Mouse (Mus musculus) stomach, embryonic 16.5 days (tissue): ENCODE data around the gene Car3. TPM values are rescaled to one million over a fixed set of nuclear protein-coding genes. Genes with fewer than 3 reads are reported as not detected.

Experiments used
- ATAC-seq: fragments of 200-750 bp; cut with Nextera tagmentation; 2 replicates; pipeline ENCODE4 v1.8.0; 2017; ENCODE audit warnings: moderate number of reproducible peaks, moderate TSS enrichment; ENCODE audit not compliant: insufficient read depth, low FRiP score
- H3K27ac ChIP-seq: fragments of 300-500 bp; sonication (generic); 2 replicates; pipeline ENCODE4 v1.5.1; 2014; ENCODE audit warnings: low read length
- H3K27me3 ChIP-seq: fragments of 300-500 bp; sonication (generic); 2 replicates; pipeline ENCODE4 v1.6.1; 2014; ENCODE audit warnings: low read length, control low read depth, mixed read lengths; ENCODE audit not compliant: control insufficient read depth, insufficient read depth
- H3K36me3 ChIP-seq: fragments of 300-500 bp; sonication (generic); 2 replicates; pipeline ENCODE4 v1.6.1; 2014; ENCODE audit warnings: low read length; ENCODE audit not compliant: control insufficient read depth, insufficient read depth
- H3K4me1 ChIP-seq: fragments of 300-500 bp; sonication (generic); 2 replicates; pipeline ENCODE4 v1.6.1; 2014; ENCODE audit warnings: low read length, control low read depth, mixed read lengths; ENCODE audit not compliant: control insufficient read depth, insufficient read depth
- H3K4me2 ChIP-seq: fragments of 300-500 bp; sonication (generic); 2 replicates; pipeline ENCODE4 v1.6.1; 2014; ENCODE audit warnings: low read depth, low read length, mixed read lengths
- H3K4me3 ChIP-seq: fragments of 300-500 bp; sonication (generic); replicated peaks from 2 replicates; pipeline ENCODE4 v1.5.1; 2014; ENCODE audit warnings: mild to moderate bottlenecking, low read length
- H3K9ac ChIP-seq: fragments of 300-500 bp; sonication (generic); 2 replicates; pipeline ENCODE4 v1.6.1; 2014; ENCODE audit warnings: low read length
- H3K9me3 ChIP-seq: fragments of 300-500 bp; sonication (generic); replicated peaks from 2 replicates; pipeline ENCODE4 v1.6.1; 2016; ENCODE audit warnings: low read length, control low read depth; ENCODE audit not compliant: control insufficient read depth
- WGBS: fragments of 180-500 bp; shearing (Covaris S2); extraction: QIAGEN DNeasy Blood & Tissue Kit; methylation state at CpG from one replicate; pipeline ENCODE4 v1.1.7; 2014; 5-methylcytosine and 5-hydroxymethylcytosine counted together
- polyA plus RNA-seq: library from polyadenylated mRNA; unstranded; fragments of >200 nt; fragmentation: Nextera tagmentation; extraction: Ambion mirVana; gene quantifications from 2 replicates; pipeline ENCODE4 v1.2.1, GENCODE M21; 2015

Car3 gene
- polyA plus RNA-seq, 1 experiment from 2014 or later, result 39.9 TPM

- 0 out of 2 replicates have a peak, but pooled peaks cover 5% of the 10 kb centered on the region for H3K4me1 ChIP-seq
- peak overlapping the region; percentile 27; the same call in 1 of the 2 replicates for H3K4me2 ChIP-seq
- peaks cover 4% of the 10 kb centered on the region; the same call in 1 of the 2 replicates for H3K27me3 ChIP-seq
- no peak overlapping the region for H3K27ac ChIP-seq
- ATAC-seq, result no peak
- H3K4me3 ChIP-seq, result peak overlapping the region; percentile 28
- no peak overlapping the region for H3K9ac ChIP-seq
- no peaks in the 10 kb centered on the region for H3K36me3 ChIP-seq
- H3K9me3 ChIP-seq, result no peaks in the 10 kb centered on the region
- 65% methylated on average over 2 of the region's 2 CpGs for WGBS
Observed at GRCm38 (mm10) chr3:14889085-14889484, 25.8 kb downstream of the Car3 start.

GRCm38 (mm10) chr3:14889716-14890409, 26.6 kb downstream of the Car3 start:
- Histone ChIP-seq H3K4me2 (peak overlapping the region; percentile 0; the same call in 1 of the 2 replicates), H3K4me3 (peak overlapping the region; percentile 28), H3K9me3 (no peaks in the 10 kb centered on the region), H3K27ac (peak overlapping the region; percentile 60; the same call in 1 of the 2 replicates), H3K27me3 (peaks cover 4% of the 10 kb centered on the region; the same call in 1 of the 2 replicates), H3K4me1 (0 out of 2 replicates have a peak, but pooled peaks cover 5% of the 10 kb centered on the region), H3K9ac (no peak overlapping the region), H3K36me3 (no peaks in the 10 kb centered on the region)
- ATAC-seq, result no peak
- 59% methylated on average over 4 of the region's 4 CpGs for WGBS

GRCm38 (mm10) chr3:14892991-14893390, 29.7 kb downstream of the Car3 start:
- H3K9me3 ChIP-seq, result no peaks in the 10 kb centered on the region
- no peak overlapping the region for H3K27ac ChIP-seq
- H3K9ac ChIP-seq, result no peak overlapping the region
- no peaks in the 10 kb centered on the region for H3K27me3 ChIP-seq
- no peak overlapping the region for H3K4me3 ChIP-seq
- no peaks in the 10 kb centered on the region for H3K36me3 ChIP-seq
- 80% methylated on average over 3 of the region's 3 CpGs for WGBS
- no peaks in the 10 kb centered on the region for H3K4me1 ChIP-seq
- no peak for ATAC-seq
- H3K4me2 ChIP-seq, result no peak overlapping the region

- H3K4me1 ChIP-seq, result no peaks in the 10 kb centered on the region
- H3K36me3 ChIP-seq, result no peaks in the 10 kb centered on the region
- no peaks in the 10 kb centered on the region for H3K9me3 ChIP-seq
- no peak overlapping the region for H3K27ac ChIP-seq
- no peak overlapping the region for H3K4me3 ChIP-seq
- no peak overlapping the region for H3K9ac ChIP-seq
- no peak for ATAC-seq
- 61% methylated on average over 5 of the region's 5 CpGs for WGBS
- no peak overlapping the region for H3K4me2 ChIP-seq
- no peaks in the 10 kb centered on the region for H3K27me3 ChIP-seq
Observed at GRCm38 (mm10) chr3:14893700-14894099, 30.4 kb downstream of the Car3 start.

GRCm38 (mm10) chr3:14895333-14895732, 32.0 kb downstream of the Car3 start:
- 93% methylated on average over 3 of the region's 3 CpGs for WGBS

GRCm38 (mm10) chr3:14897770-14898169, 34.5 kb downstream of the Car3 start:
- Histone ChIP-seq H3K9me3 (no peaks in the 10 kb centered on the region), H3K4me1 (no peaks in the 10 kb centered on the region), H3K27me3 (no peaks in the 10 kb centered on the region), H3K4me2 (no peak overlapping the region), H3K4me3 (no peak overlapping the region), H3K9ac (no peak overlapping the region), H3K36me3 (no peaks in the 10 kb centered on the region), H3K27ac (no peak overlapping the region; the same call in 1 of the 2 replicates)
- ATAC-seq, result no peak
- 67% methylated on average over 6 of the region's 6 CpGs for WGBS

More at GRCm38 (mm10) chr3:14895333-14895732, 32.0 kb downstream of the Car3 start:
- no peak overlapping the region for H3K4me2 ChIP-seq
- H3K9me3 ChIP-seq, result no peaks in the 10 kb centered on the region
- ATAC-seq, result no peak
- no peak overlapping the region for H3K4me3 ChIP-seq
- no peaks in the 10 kb centered on the region for H3K36me3 ChIP-seq
- no peak overlapping the region for H3K27ac ChIP-seq
- H3K4me1 ChIP-seq, result no peaks in the 10 kb centered on the region
- H3K27me3 ChIP-seq, result no peaks in the 10 kb centered on the region
- H3K9ac ChIP-seq, result no peak overlapping the region

- Histone ChIP-seq H3K27me3 (no peaks in the 10 kb centered on the region), H3K4me2 (no peak overlapping the region), H3K36me3 (no peaks in the 10 kb centered on the region), H3K27ac (no peak overlapping the region), H3K4me3 (no peak overlapping the region), H3K9me3 (no peaks in the 10 kb centered on the region), H3K4me1 (no peaks in the 10 kb centered on the region), H3K9ac (no peak overlapping the region)
- 91% methylated on average over 3 of the region's 3 CpGs for WGBS
- no peak for ATAC-seq
Observed at GRCm38 (mm10) chr3:14903380-14903779, 40.1 kb downstream of the Car3 start.

GRCm38 (mm10) chr3:14904165-14904564, 40.9 kb downstream of the Car3 start:
- no peaks in the 10 kb centered on the region for H3K36me3 ChIP-seq
- H3K9me3 ChIP-seq, result no peaks in the 10 kb centered on the region
- no peak overlapping the region for H3K9ac ChIP-seq
- H3K4me3 ChIP-seq, result no peak overlapping the region
- no peak overlapping the region for H3K4me2 ChIP-seq
- no peaks in the 10 kb centered on the region for H3K4me1 ChIP-seq
- WGBS, result 57% methylated on average over 3 of the region's 3 CpGs
- ATAC-seq, result no peak
- no peak overlapping the region for H3K27ac ChIP-seq
- H3K27me3 ChIP-seq, result no peaks in the 10 kb centered on the region

GRCm38 (mm10) chr3:14907271-14907670, 44.0 kb downstream of the Car3 start:
- no peak overlapping the region for H3K4me3 ChIP-seq
- no peaks in the 10 kb centered on the region for H3K4me1 ChIP-seq
- no peak overlapping the region for H3K9ac ChIP-seq
- WGBS, result 67% methylated on average over 1 of the region's 1 CpGs
- H3K36me3 ChIP-seq, result no peaks in the 10 kb centered on the region
- H3K4me2 ChIP-seq, result no peak overlapping the region
- no peaks in the 10 kb centered on the region for H3K9me3 ChIP-seq
- H3K27ac ChIP-seq, result no peak overlapping the region
- no peaks in the 10 kb centered on the region for H3K27me3 ChIP-seq
- ATAC-seq, result no peak
